Mouse (Mus musculus) v-Abl transformed pro-B cells (cell line): ENCODE data around the gene Kcnt1.

ENCODE experiments used
- in situ Hi-C, 2 experiments: fragments of 400-800 bp; cut with MboI; formaldehyde crosslinking; loops; one replicate each; pipeline ENCODE4 v1.15.1; 2025; ENCODE audit not compliant: unreplicated experiment in 2 of 2

Gene Kcnt1

DNA sequence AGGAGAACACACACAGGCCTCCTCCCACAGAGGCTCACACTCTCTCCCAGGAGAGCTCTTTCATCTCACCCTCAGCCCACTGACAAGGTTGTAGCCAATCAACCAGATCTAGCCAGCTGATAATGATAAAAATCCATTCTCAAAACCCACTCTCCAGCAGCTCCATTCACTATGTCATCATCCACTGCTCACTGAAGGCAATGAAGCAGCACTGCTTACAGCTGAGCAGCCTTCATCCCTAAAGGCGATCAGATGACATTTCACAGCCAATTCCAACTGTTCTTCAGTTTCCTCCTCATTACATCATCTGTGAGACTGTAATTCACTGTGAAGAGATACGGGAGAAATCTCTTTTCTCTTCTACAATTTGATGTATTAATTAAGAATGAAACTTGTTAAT, 80.3 kb downstream of the Kcnt1 start:
- in situ Hi-C loops: no loop called here

DNA sequence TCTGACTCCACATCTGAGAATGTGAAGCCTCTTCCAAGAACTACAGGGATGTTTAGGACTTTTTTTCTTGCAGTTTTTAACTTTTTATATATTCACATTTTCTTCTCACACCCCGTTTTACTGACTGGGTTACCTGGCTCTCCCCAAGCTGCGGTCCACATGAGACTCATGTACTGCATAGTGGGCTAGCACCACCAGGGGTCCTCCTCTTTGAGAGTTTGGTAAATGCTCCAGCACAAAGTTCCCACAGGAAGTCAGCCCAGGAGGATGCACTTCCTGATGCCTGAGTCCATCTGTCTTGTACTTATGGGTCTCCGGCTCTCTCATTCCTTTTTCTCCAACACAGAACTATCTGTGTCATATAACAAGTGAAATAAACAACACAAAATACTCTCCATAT, 84.4 kb downstream of the Kcnt1 start:
- in situ Hi-C loops: no loop called here

DNA sequence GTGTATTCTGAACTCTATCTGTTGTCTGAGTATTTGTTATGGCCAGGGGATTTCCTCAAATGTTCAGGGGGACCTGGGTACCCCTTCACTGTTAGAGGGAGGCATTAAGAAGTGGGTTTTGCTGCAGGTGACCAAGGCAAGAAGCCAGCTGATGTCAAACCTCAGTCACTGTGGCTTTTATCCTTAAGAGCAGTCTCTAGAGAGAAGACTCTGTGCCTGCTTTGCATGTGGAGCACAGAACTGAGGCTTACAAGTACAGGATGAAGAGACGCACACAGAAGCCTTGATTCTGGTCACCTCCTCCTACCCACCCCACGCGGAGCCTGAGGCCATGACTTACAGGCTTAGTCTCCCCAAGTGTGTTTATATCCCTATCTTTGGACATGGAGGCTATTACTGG, 85.8 kb downstream of the Kcnt1 start:
- in situ Hi-C loops: no loop called here
